Mouse (Mus musculus): ENCODE measurements around the gene Ceacam16. TPM values are rescaled to one million over a fixed set of nuclear protein-coding genes. Genes with fewer than 3 reads are reported as not detected.

The Ceacam16 gene
- polyA plus RNA-seq, 1 experiment from 2014 or later = not detected

DNA sequence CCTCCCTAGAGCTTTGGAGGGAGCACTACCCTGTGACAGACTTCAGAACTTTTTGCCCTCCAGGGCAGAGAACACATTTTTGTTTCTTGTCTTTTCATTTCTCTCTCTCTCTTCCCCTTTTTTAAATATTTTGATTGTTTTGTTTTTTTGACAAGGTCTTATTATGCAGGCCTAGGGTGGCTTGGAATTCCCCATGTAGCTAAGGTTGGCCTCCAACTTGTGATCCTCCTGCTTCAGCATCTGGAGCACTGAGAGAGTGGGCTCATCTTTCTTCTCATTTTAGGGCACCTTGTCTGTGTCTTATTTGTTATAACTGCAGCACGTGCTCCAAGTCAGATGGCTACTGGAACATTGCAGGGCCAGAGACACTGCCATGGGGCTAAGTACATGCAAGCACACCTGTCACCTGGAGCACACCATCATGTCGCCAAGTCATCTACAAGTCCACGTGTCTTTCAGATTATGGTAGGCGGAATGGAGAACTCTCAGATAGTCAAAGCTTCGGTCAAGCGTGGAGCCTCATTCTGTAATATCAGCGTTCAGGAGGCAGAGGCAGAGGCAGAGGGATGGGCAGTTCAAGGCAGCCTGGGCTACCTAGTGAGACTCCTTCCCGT is 54.6 kb downstream of the Ceacam16 start:
- WGBS = 86% methylated on average over 8 of the region's 8 CpGs

GRCm38 (mm10) chr7:19802995-19803394 is 58.1 kb downstream of the Ceacam16 start:
- Histone ChIP-seq H3K27me3 (ENCODE audit: control insufficient read depth, insufficient read depth, low read length) (no peaks in the 10 kb centered on the region), H3K4me2 (ENCODE audit: low read depth, severe bottlenecking) (no peak overlapping the region), H3K4me3 (ENCODE audit: low read depth, low read length) (no peak overlapping the region), H3K9me3 (ENCODE audit: control insufficient read depth, low read length) (no peaks in the 10 kb centered on the region), H3K4me1 (ENCODE audit: control insufficient read depth, insufficient read depth, low read length) (no peaks in the 10 kb centered on the region), H3K9ac (ENCODE audit: low read length) (no peak overlapping the region), H3K36me3 (ENCODE audit: control insufficient read depth, insufficient read depth, low read length) (no peaks in the 10 kb centered on the region), H3K27ac (replicated peaks; ENCODE audit: low read depth, low read length) (no peak overlapping the region)
- 34% methylated on average over 5 of the region's 7 CpGs for WGBS
- DNase-seq (ENCODE audit: low spot score) (peak; percentile 83), ATAC-seq (ENCODE audit: insufficient number of reproducible peaks, low FRiP score, low TSS enrichment, low read depth) (no peak)

More for the DNA sequence above, 54.6 kb downstream of the Ceacam16 start:
- H3K9me3 ChIP-seq (ENCODE audit: control insufficient read depth, low read length) = no peaks in the 10 kb centered on the region; the same call in 1 of the 2 replicates
- ATAC-seq (ENCODE audit: insufficient number of reproducible peaks, low FRiP score, low TSS enrichment, low read depth) (no peak), DNase-seq (ENCODE audit: low spot score) (no peak)
- H3K9ac ChIP-seq (ENCODE audit: low read length) = no peak overlapping the region
- H3K4me1 ChIP-seq (ENCODE audit: control insufficient read depth, insufficient read depth, low read length) = peaks cover 7% of the 10 kb centered on the region; the same call in 1 of the 2 replicates
- H3K4me3 ChIP-seq (ENCODE audit: low read depth, low read length) = no peak overlapping the region
- H3K4me2 ChIP-seq (ENCODE audit: low read depth, severe bottlenecking) = no peak overlapping the region
- no peak overlapping the region for H3K27ac ChIP-seq (replicated peaks; ENCODE audit: low read depth, low read length)
- H3K36me3 ChIP-seq (ENCODE audit: control insufficient read depth, insufficient read depth, low read length) = no peaks in the 10 kb centered on the region
- H3K27me3 ChIP-seq (ENCODE audit: control insufficient read depth, insufficient read depth, low read length) = peaks cover 33% of the 10 kb centered on the region

Other genes starting within 250 kb of the Ceacam16 start
- gene Relb, start 231.9 kb downstream of the Ceacam16 start, polyA plus RNA-seq (2014; fragmentation: Nextera tagmentation; extraction: Ambion mirVana) = 4.7 and 5.3 TPM in 2 replicates
- gene Clptm1, start 196.3 kb downstream of the Ceacam16 start, polyA plus RNA-seq (2014; fragmentation: Nextera tagmentation; extraction: Ambion mirVana) = 91.6 and 97.3 TPM in 2 replicates
- gene Apoc2, start 183.4 kb downstream of the Ceacam16 start, polyA plus RNA-seq (2014; fragmentation: Nextera tagmentation; extraction: Ambion mirVana) = 0.44 and 0.77 TPM in 2 replicates
- not detected in 2 replicates for gene Gm44805, start 179.9 kb downstream of the Ceacam16 start, polyA plus RNA-seq (2014; fragmentation: Nextera tagmentation; extraction: Ambion mirVana)
- gene Apoc4, start 179.8 kb downstream of the Ceacam16 start, polyA plus RNA-seq (2014; fragmentation: Nextera tagmentation; extraction: Ambion mirVana) = not detected in 2 replicates
- 4.5 and 5.0 TPM in 2 replicates for gene Apoc1, start 168.6 kb downstream of the Ceacam16 start, polyA plus RNA-seq (2014; fragmentation: Nextera tagmentation; extraction: Ambion mirVana)
- 83.0 and 83.4 TPM in 2 replicates for gene Apoe, start 162.1 kb downstream of the Ceacam16 start, polyA plus RNA-seq (2014; fragmentation: Nextera tagmentation; extraction: Ambion mirVana)
- 154 and 163 TPM in 2 replicates for gene Tomm40, start 145.9 kb downstream of the Ceacam16 start, polyA plus RNA-seq (2014; fragmentation: Nextera tagmentation; extraction: Ambion mirVana)
- gene Nectin2, start 110.8 kb downstream of the Ceacam16 start, polyA plus RNA-seq (2014; fragmentation: Nextera tagmentation; extraction: Ambion mirVana) = 59.3 and 63.2 TPM in 2 replicates
- gene Bcam, start 90.3 kb downstream of the Ceacam16 start, polyA plus RNA-seq (2014; fragmentation: Nextera tagmentation; extraction: Ambion mirVana) = 43.0 and 44.1 TPM in 2 replicates
- gene Cblc, start 64.5 kb downstream of the Ceacam16 start, polyA plus RNA-seq (2014; fragmentation: Nextera tagmentation; extraction: Ambion mirVana) = 0.75 and 1.3 TPM in 2 replicates
- 0.71 and 1.2 TPM in 2 replicates for gene Bcl3, start 38.5 kb downstream of the Ceacam16 start, polyA plus RNA-seq (2014; fragmentation: Nextera tagmentation; extraction: Ambion mirVana)
- not detected in 2 replicates for gene Gm19345, start 9.3 kb downstream of the Ceacam16 start, polyA plus RNA-seq (2014; fragmentation: Nextera tagmentation; extraction: Ambion mirVana)
- gene Ceacam19, start 26.7 kb upstream of the Ceacam16 start, polyA plus RNA-seq (2014; fragmentation: Nextera tagmentation; extraction: Ambion mirVana) = not detected in 2 replicates
- gene Pvr, start 59.9 kb upstream of the Ceacam16 start, polyA plus RNA-seq (2014; fragmentation: Nextera tagmentation; extraction: Ambion mirVana) = 3.9 and 4.7 TPM in 2 replicates
- gene Igsf23, start 89.5 kb upstream of the Ceacam16 start, polyA plus RNA-seq (2014; fragmentation: Nextera tagmentation; extraction: Ambion mirVana) = 0.14 and 0.48 TPM in 2 replicates
- gene Ceacam20, start 104.1 kb upstream of the Ceacam16 start, polyA plus RNA-seq (2014; fragmentation: Nextera tagmentation; extraction: Ambion mirVana) = not detected in 2 replicates
- 0.08 TPM in 1 of 2 replicates, not detected in the other for gene Nlrp9b, start 130.2 kb upstream of the Ceacam16 start, polyA plus RNA-seq (2014; fragmentation: Nextera tagmentation; extraction: Ambion mirVana)
- gene Vmn1r91, start 238.4 kb upstream of the Ceacam16 start, polyA plus RNA-seq (2014; fragmentation: Nextera tagmentation; extraction: Ambion mirVana) = not detected in 2 replicates

Data from limb, embryonic 11.5 days (tissue).